Mouse (Mus musculus): Measurements from ENCODE around the gene Zfp507.

- TF ChIP-seq CTCF (IDR thresholded peaks at IDR 0.05; ENCODE audit: insufficient read depth, low read length), result no peak
- no peak for TF ChIP-seq POLR2A (IDR thresholded peaks at IDR 0.05; ENCODE audit: borderline replicate concordance, extremely low read depth, low read depth, low read length)
Observed at GRCm38 (mm10) chr7:35850426-35850825, 47.6 kb upstream of the Zfp507 start.

All from lung, adult 2 months (tissue).